Mouse (Mus musculus): ENCODE measurements at regions not wholly inside any gene's neighbourhood (a gene's known extent, or its start where the extent isn't known, plus 50 kb on each side); places are given as distances from the start of the nearest gene placed in this dataset.

GRCm38 (mm10) chr11:56349766-56350165 is 309.0 kb upstream of the Nmur2 start:
- Histone ChIP-seq H3K36me3 (ENCODE audit: control insufficient read depth, insufficient read depth, low read length) (no peaks in the 10 kb centered on the region), H3K27ac (ENCODE audit: low read depth, low read length) (no peak overlapping the region), H3K4me1 (ENCODE audit: control insufficient read depth, insufficient read depth, low read length) (no peaks in the 10 kb centered on the region), H3K9ac (ENCODE audit: low read length) (no peak overlapping the region), H3K27me3 (ENCODE audit: control insufficient read depth, insufficient read depth, low read length) (no peaks in the 10 kb centered on the region), H3K4me3 (ENCODE audit: low read depth, low read length) (no peak overlapping the region), H3K9me3 (ENCODE audit: control insufficient read depth, low read length) (no peaks in the 10 kb centered on the region), H3K4me2 (no peak overlapping the region)
- 89% methylated on average over 3 of the region's 3 CpGs for WGBS
- DNase-seq (ENCODE audit: low spot score, missing footprints): no peak
- ATAC-seq (ENCODE audit: low FRiP score): no peak

- no peak for ATAC-seq (ENCODE audit: low FRiP score)
- 92% methylated on average over 5 of the region's 5 CpGs for WGBS
Measured at GRCm38 (mm10) chr11:56348408-56348807, 307.6 kb upstream of the Nmur2 start.

DNA sequence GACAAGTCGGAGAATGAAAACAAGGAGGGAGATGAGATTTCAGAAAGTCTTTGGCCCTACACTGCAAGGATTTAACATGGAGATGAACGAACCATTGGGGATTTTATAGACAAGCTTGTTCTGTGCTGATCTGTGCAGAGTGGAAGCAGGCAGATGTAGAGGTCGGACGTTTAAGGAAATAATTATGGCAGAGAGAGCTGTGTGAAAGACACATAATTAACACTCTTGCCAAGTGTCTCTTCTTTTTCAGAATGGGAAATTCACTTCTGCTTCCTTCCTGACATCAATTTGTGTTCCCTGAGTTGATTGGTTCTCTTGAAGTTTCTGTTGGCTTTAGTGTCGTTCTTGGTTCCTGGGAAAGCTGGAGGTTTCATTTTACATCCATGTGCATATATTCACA is 302.3 kb upstream of the Nmur2 start:
- Histone ChIP-seq H3K4me1 (ENCODE audit: control insufficient read depth, insufficient read depth, low read length) (no peaks in the 10 kb centered on the region), H3K9ac (ENCODE audit: low read length) (no peak overlapping the region), H3K9me3 (ENCODE audit: control insufficient read depth, low read length) (no peaks in the 10 kb centered on the region), H3K4me2 (no peak overlapping the region), H3K4me3 (ENCODE audit: low read depth, low read length) (no peak overlapping the region), H3K36me3 (ENCODE audit: control insufficient read depth, insufficient read depth, low read length) (no peaks in the 10 kb centered on the region), H3K27ac (ENCODE audit: low read depth, low read length) (no peak overlapping the region), H3K27me3 (ENCODE audit: control insufficient read depth, insufficient read depth, low read length) (no peaks in the 10 kb centered on the region)
- DNase-seq (ENCODE audit: low spot score, missing footprints): no peak
- 85% methylated on average over 5 of the region's 5 CpGs for WGBS
- no peak for ATAC-seq (ENCODE audit: low FRiP score)

More at GRCm38 (mm10) chr11:56348408-56348807, 307.6 kb upstream of the Nmur2 start:
- H3K27me3 ChIP-seq (ENCODE audit: control insufficient read depth, insufficient read depth, low read length): no peaks in the 10 kb centered on the region
- no peaks in the 10 kb centered on the region for H3K4me1 ChIP-seq (ENCODE audit: control insufficient read depth, insufficient read depth, low read length)
- H3K9ac ChIP-seq (ENCODE audit: low read length): no peak overlapping the region
- H3K4me2 ChIP-seq: no peak overlapping the region
- no peaks in the 10 kb centered on the region for H3K9me3 ChIP-seq (ENCODE audit: control insufficient read depth, low read length)
- H3K27ac ChIP-seq (ENCODE audit: low read depth, low read length): no peak overlapping the region
- no peak overlapping the region for H3K4me3 ChIP-seq (ENCODE audit: low read depth, low read length)
- no peaks in the 10 kb centered on the region for H3K36me3 ChIP-seq (ENCODE audit: control insufficient read depth, insufficient read depth, low read length)
- no peak for DNase-seq (ENCODE audit: low spot score, missing footprints)

- H3K4me3 ChIP-seq (ENCODE audit: low read depth, low read length): no peak overlapping the region
- no peak overlapping the region for H3K9ac ChIP-seq (ENCODE audit: low read length)
- no peaks in the 10 kb centered on the region for H3K27me3 ChIP-seq (ENCODE audit: control insufficient read depth, insufficient read depth, low read length)
- DNase-seq (ENCODE audit: low spot score, missing footprints) (no peak), ATAC-seq (ENCODE audit: low FRiP score) (no peak)
- H3K27ac ChIP-seq (ENCODE audit: low read depth, low read length): no peak overlapping the region
- no peaks in the 10 kb centered on the region for H3K36me3 ChIP-seq (ENCODE audit: control insufficient read depth, insufficient read depth, low read length)
- no peak overlapping the region for H3K4me2 ChIP-seq
- no peaks in the 10 kb centered on the region for H3K9me3 ChIP-seq (ENCODE audit: control insufficient read depth, low read length)
- no peaks in the 10 kb centered on the region for H3K4me1 ChIP-seq (ENCODE audit: control insufficient read depth, insufficient read depth, low read length)
- WGBS: 85% methylated on average over 1 of the region's 1 CpGs
Measured at GRCm38 (mm10) chr11:56341731-56342130, 300.9 kb upstream of the Nmur2 start.

- H3K4me2 ChIP-seq: no peak overlapping the region
- no peaks in the 10 kb centered on the region for H3K36me3 ChIP-seq (ENCODE audit: control insufficient read depth, insufficient read depth, low read length)
- no peaks in the 10 kb centered on the region for H3K27me3 ChIP-seq (ENCODE audit: control insufficient read depth, insufficient read depth, low read length)
- H3K4me1 ChIP-seq (ENCODE audit: control insufficient read depth, insufficient read depth, low read length): no peaks in the 10 kb centered on the region
- no peaks in the 10 kb centered on the region for H3K9me3 ChIP-seq (ENCODE audit: control insufficient read depth, low read length)
- DNase-seq (ENCODE audit: low spot score, missing footprints) (no peak), ATAC-seq (ENCODE audit: low FRiP score) (no peak)
- H3K4me3 ChIP-seq (ENCODE audit: low read depth, low read length): no peak overlapping the region
- 63% methylated on average over 2 of the region's 2 CpGs for WGBS
- H3K9ac ChIP-seq (ENCODE audit: low read length): no peak overlapping the region
- no peak overlapping the region for H3K27ac ChIP-seq (ENCODE audit: low read depth, low read length)
Measured at GRCm38 (mm10) chr11:56341040-56341439, 300.2 kb upstream of the Nmur2 start.

DNA sequence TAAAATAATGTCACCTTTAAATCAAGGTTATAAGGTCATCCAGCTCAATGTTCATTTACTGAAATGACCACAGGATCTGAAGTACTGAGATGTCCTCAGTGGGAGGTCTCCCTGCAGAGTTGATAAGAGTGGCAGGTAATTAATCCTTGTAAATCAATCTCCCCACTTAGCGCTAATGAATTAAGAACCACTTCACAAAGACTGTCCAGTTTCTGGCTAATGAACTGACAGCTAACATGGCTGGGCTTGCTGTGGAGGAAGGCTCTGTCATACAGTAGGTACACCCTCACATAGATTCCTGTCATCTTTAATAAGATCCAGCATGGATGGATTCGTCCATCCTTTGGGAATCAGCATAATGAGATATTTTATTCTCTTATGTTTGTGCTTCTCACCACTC is 297.7 kb upstream of the Nmur2 start:
- Histone ChIP-seq H3K36me3 (ENCODE audit: control insufficient read depth, insufficient read depth, low read length) (no peaks in the 10 kb centered on the region), H3K4me3 (ENCODE audit: low read depth, low read length) (no peak overlapping the region), H3K4me1 (ENCODE audit: control insufficient read depth, insufficient read depth, low read length) (no peaks in the 10 kb centered on the region), H3K9ac (ENCODE audit: low read length) (no peak overlapping the region), H3K4me2 (no peak overlapping the region), H3K27me3 (ENCODE audit: control insufficient read depth, insufficient read depth, low read length) (no peaks in the 10 kb centered on the region), H3K9me3 (ENCODE audit: control insufficient read depth, low read length) (no peaks in the 10 kb centered on the region), H3K27ac (ENCODE audit: low read depth, low read length) (no peak overlapping the region)
- DNase-seq (ENCODE audit: low spot score, missing footprints) (no peak), ATAC-seq (ENCODE audit: low FRiP score) (no peak)
- 87% methylated on average over 2 of the region's 2 CpGs for WGBS

GRCm38 (mm10) chr11:56335937-56336336 is 295.1 kb upstream of the Nmur2 start:
- no peak overlapping the region for H3K9ac ChIP-seq (ENCODE audit: low read length)
- DNase-seq (ENCODE audit: low spot score, missing footprints): no peak
- no peak overlapping the region for H3K27ac ChIP-seq (ENCODE audit: low read depth, low read length)
- no peaks in the 10 kb centered on the region for H3K27me3 ChIP-seq (ENCODE audit: control insufficient read depth, insufficient read depth, low read length)
- H3K4me2 ChIP-seq: no peak overlapping the region
- H3K36me3 ChIP-seq (ENCODE audit: control insufficient read depth, insufficient read depth, low read length): no peaks in the 10 kb centered on the region
- H3K4me3 ChIP-seq (ENCODE audit: low read depth, low read length): no peak overlapping the region
- no peaks in the 10 kb centered on the region for H3K9me3 ChIP-seq (ENCODE audit: control insufficient read depth, low read length)
- no peaks in the 10 kb centered on the region for H3K4me1 ChIP-seq (ENCODE audit: control insufficient read depth, insufficient read depth, low read length)
- no peak for ATAC-seq (ENCODE audit: low FRiP score)

GRCm38 (mm10) chr11:56320293-56320692 is 279.5 kb upstream of the Nmur2 start:
- no peaks in the 10 kb centered on the region for H3K9me3 ChIP-seq (ENCODE audit: control insufficient read depth, low read length)
- no peaks in the 10 kb centered on the region for H3K36me3 ChIP-seq (ENCODE audit: control insufficient read depth, insufficient read depth, low read length)
- H3K9ac ChIP-seq (ENCODE audit: low read length): no peak overlapping the region
- no peaks in the 10 kb centered on the region for H3K27me3 ChIP-seq (ENCODE audit: control insufficient read depth, insufficient read depth, low read length)
- no peaks in the 10 kb centered on the region for H3K4me1 ChIP-seq (ENCODE audit: control insufficient read depth, insufficient read depth, low read length)
- DNase-seq (ENCODE audit: low spot score, missing footprints) (no peak), ATAC-seq (ENCODE audit: low FRiP score) (no peak)
- 87% methylated on average over 3 of the region's 3 CpGs for WGBS
- H3K4me2 ChIP-seq: no peak overlapping the region
- H3K27ac ChIP-seq (ENCODE audit: low read depth, low read length): no peak overlapping the region
- no peak overlapping the region for H3K4me3 ChIP-seq (ENCODE audit: low read depth, low read length)

DNA sequence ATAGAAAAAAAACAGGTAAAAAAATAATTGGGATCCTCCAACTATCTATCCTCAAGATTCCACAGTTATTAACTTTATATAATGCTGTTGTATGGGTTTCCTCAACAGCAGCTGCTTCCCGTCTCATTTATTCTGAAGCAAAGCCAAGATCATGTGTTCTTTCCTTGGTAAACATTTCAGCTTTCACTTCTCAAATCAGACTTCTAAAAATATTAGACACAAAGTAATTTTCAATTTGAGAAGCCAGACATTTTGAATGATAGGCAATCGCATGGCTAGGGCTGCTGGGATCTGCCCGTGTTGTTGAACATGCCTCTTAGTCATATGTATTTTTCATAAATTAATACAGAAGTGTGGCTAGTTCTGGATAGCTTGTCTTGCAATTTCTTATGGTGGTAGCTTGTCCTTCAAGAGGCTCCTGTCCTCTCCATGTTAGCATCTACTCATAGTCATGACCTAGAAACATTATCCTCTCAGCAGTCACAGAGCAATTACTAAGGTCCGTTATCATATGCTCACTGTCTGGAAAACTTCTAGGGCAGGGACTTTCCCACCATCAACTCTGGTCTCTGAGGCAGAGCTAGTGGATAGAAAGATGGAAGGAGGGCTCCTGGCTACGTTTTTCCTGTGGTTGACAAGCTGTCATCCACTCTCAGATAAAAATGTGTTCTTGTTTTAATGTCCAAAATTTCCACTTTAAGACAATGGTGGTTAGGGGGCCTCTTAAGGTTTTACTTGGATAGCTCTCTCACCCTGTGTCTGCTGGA is 274.6 kb upstream of the Nmur2 start:
- H3K9me3 ChIP-seq (ENCODE audit: control insufficient read depth, low read length): no peaks in the 10 kb centered on the region
- 85% methylated on average over 5 of the region's 5 CpGs for WGBS
- H3K4me3 ChIP-seq (ENCODE audit: low read depth, low read length): no peak overlapping the region
- no peaks in the 10 kb centered on the region for H3K36me3 ChIP-seq (ENCODE audit: control insufficient read depth, insufficient read depth, low read length)
- DNase-seq (ENCODE audit: low spot score, missing footprints) (no peak), ATAC-seq (ENCODE audit: low FRiP score) (no peak)
- H3K9ac ChIP-seq (ENCODE audit: low read length): no peak overlapping the region
- H3K4me2 ChIP-seq: no peak overlapping the region
- H3K27me3 ChIP-seq (ENCODE audit: control insufficient read depth, insufficient read depth, low read length): no peaks in the 10 kb centered on the region
- no peaks in the 10 kb centered on the region for H3K4me1 ChIP-seq (ENCODE audit: control insufficient read depth, insufficient read depth, low read length)
- H3K27ac ChIP-seq (ENCODE audit: low read depth, low read length): no peak overlapping the region
